Mouse (Mus musculus) C2C12 (cell line): Measurements from ENCODE around the gene Pgghg.

ENCODE experiments used
- CTCF ChIP-seq: IDR thresholded peaks from one replicate; pipeline ENCODE4 v1.5.1; 2011; ENCODE audit not compliant: control insufficient read depth, insufficient read depth, insufficient read length
- FOSL1 ChIP-seq: IDR thresholded peaks from one replicate; pipeline ENCODE4 v1.8.0; 2011; ENCODE audit warnings: mild to moderate bottlenecking, low read length; ENCODE audit not compliant: poor library complexity, insufficient read depth, severe bottlenecking
- MAX ChIP-seq: IDR thresholded peaks from one replicate; pipeline ENCODE4 v1.6.1; 2011; ENCODE audit warnings: mild to moderate bottlenecking, control low read depth
- MYOD1 ChIP-seq: IDR thresholded peaks from one replicate; pipeline ENCODE4 v1.6.1; 2011; ENCODE audit warnings: low read depth; ENCODE audit not compliant: control insufficient read depth, insufficient read length
- MYOG ChIP-seq: IDR thresholded peaks from one replicate; pipeline ENCODE4 v1.6.1; 2011; ENCODE audit not compliant: control insufficient read depth, insufficient read length; ENCODE audit errors: extremely low read depth
- USF1 ChIP-seq: IDR thresholded peaks from one replicate; pipeline ENCODE4 v1.6.1; 2011; ENCODE audit warnings: low read depth, mild to moderate bottlenecking, control low read depth, moderate library complexity

DNA sequence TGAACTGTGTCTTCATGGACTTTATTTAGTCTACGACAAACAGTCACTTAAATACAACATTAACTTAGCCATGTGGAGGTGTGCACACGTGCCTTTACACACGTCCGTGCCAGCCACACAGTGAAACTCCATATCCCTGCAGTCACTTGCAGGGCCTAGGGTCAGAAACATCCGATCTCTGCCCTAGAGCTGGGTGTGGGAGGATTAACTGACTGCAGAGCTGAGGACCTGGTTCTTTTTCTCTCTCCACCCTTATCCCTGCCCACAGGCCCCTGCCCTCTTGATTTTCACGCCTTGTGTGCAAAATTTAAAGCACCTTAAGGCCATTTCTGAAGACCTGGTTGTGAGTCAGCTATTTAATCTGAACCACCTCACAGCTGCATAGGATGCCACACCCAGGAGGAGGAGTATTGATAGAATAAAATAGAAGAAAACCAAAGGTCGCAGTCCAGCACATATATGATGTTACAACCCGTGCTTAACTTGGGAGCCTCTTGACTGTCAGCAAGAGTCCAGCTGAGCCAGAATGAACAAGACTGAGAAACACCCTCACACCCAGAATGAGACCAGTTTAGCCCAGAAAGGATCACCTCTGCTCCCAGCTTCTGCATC lies 20.7 kb upstream of the Pgghg start, which contains the start of gene Nlrp6:
- TF ChIP-seq USF1 (no peak), CTCF (no peak), FOSL1 (no peak), MYOG (no peak), MYOD1 (no peak), MAX (no peak)
